Mouse (Mus musculus) midbrain, embryonic 14.5 days (tissue): ENCODE measurements around the gene Ppif. TPM values are rescaled to one million over a fixed set of nuclear protein-coding genes. Genes with fewer than 3 reads are reported as not detected.

ENCODE experiments used
- ATAC-seq: fragments of 200-750 bp; cut with Nextera tagmentation; 2 replicates; pipeline ENCODE4 v1.8.0; 2017; ENCODE audit warnings: moderate number of reproducible peaks, moderate library complexity; ENCODE audit not compliant: low FRiP score, low TSS enrichment
- DNase-seq: peaks from one replicate; pipeline ENCODE4 v3.0.0-alpha.2; 2015
- H3K27ac ChIP-seq: fragments of 300-500 bp; sonication (generic); replicated peaks from 2 replicates; pipeline ENCODE4 v1.5.1; 2014; ENCODE audit warnings: mild to moderate bottlenecking, low read depth, low read length, moderate library complexity
- H3K27me3 ChIP-seq: fragments of 300-500 bp; sonication (generic); 2 replicates; pipeline ENCODE4 v1.6.1; 2014; ENCODE audit warnings: low read length, control low read depth, mixed read lengths; ENCODE audit not compliant: control insufficient read depth, insufficient read depth
- H3K36me3 ChIP-seq: fragments of 300-500 bp; sonication (generic); 2 replicates; pipeline ENCODE4 v1.6.1; 2014; ENCODE audit warnings: low read length, control low read depth; ENCODE audit not compliant: control insufficient read depth, insufficient read depth
- H3K4me1 ChIP-seq: fragments of 300-500 bp; sonication (generic); 2 replicates; pipeline ENCODE4 v1.6.1; 2014; ENCODE audit warnings: mild to moderate bottlenecking, antibody characterized with exemption, low read length, control low read depth; ENCODE audit not compliant: control insufficient read depth, insufficient read depth
- H3K4me2 ChIP-seq: fragments of 300-500 bp; sonication (generic); 2 replicates; pipeline ENCODE4 v1.6.1; 2014; ENCODE audit warnings: mild to moderate bottlenecking, low read length, moderate library complexity
- H3K4me3 ChIP-seq: fragments of 300-500 bp; sonication (generic); replicated peaks from 2 replicates; pipeline ENCODE4 v1.5.1; 2014; ENCODE audit warnings: low read depth, low read length
- H3K9ac ChIP-seq: fragments of 300-500 bp; sonication (generic); replicated peaks from 2 replicates; pipeline ENCODE4 v1.6.1; 2014; ENCODE audit warnings: mild to moderate bottlenecking, low read length, moderate library complexity
- H3K9me3 ChIP-seq: fragments of 300-500 bp; sonication (generic); 2 replicates; pipeline ENCODE4 v1.6.1; 2016; ENCODE audit warnings: low read length, control low read depth, mixed read lengths; ENCODE audit not compliant: control insufficient read depth
- WGBS: fragments of 180-500 bp; shearing (Covaris S2); extraction: QIAGEN DNeasy Blood & Tissue Kit; methylation state at CpG from one replicate; pipeline ENCODE4 v1.1.7; 2014; 5-methylcytosine and 5-hydroxymethylcytosine counted together
- polyA plus RNA-seq: library from polyadenylated mRNA; unstranded; fragments of >200 nt; fragmentation: Nextera tagmentation; extraction: Ambion mirVana; gene quantifications from 2 replicates; pipeline ENCODE4 v1.2.1, GENCODE M21; 2014

Gene Ppif
- polyA plus RNA-seq, 1 experiment from 2014 or later, result 28.0 TPM

DNA sequence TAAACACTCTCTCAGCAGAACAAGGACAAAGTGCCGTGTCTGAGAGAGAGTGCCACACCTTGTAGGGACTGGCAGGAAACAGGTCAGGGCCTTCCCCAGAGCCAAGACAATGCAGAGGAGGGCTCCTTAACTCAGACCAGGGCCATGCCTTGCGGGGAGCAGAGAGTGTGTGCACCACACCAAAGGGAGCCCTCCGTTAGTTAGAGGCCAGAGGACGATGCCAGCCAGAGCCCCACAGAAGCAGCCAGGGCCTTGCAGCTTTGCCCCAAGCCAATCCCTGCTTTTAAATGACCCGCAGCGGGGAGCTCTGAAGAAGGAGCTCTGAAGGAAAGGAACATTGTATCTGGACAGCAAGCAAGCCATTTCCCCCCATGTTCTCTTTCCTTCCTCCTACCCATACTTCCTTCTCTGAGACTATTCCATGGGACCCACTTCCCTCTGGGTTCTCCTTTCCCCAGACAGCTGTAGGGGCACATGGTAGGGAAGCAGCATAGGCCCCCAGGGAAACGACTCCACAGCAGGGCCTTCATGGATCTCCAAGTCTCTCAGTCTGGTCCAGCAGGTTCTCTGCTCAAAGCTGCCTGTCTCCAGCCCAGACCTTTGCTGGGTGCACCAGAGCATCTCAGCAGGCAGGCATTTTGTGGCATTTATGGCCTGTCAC, 30.2 kb upstream of the Ppif start:
- no peaks in the 10 kb centered on the region for H3K27me3 ChIP-seq
- H3K9ac ChIP-seq, result no peak overlapping the region
- DNase-seq (no peak), ATAC-seq (no peak)
- H3K27ac ChIP-seq, result peak overlapping the region; percentile 49; the same call in 1 of the 2 replicates
- 87% methylated on average over 7 of the region's 7 CpGs for WGBS
- H3K4me2 ChIP-seq, result no peak overlapping the region
- no peaks in the 10 kb centered on the region for H3K9me3 ChIP-seq
- peaks cover 77% of the 10 kb centered on the region for H3K36me3 ChIP-seq
- H3K4me3 ChIP-seq, result no peak overlapping the region
- no peaks in the 10 kb centered on the region for H3K4me1 ChIP-seq

- DNase-seq (no peak), ATAC-seq (no peak)
- no peak overlapping the region for H3K4me3 ChIP-seq
- no peak overlapping the region for H3K4me2 ChIP-seq
- no peaks in the 10 kb centered on the region for H3K27me3 ChIP-seq
- no peak overlapping the region for H3K9ac ChIP-seq
- peak overlapping the region; percentile 49; the same call in 1 of the 2 replicates for H3K27ac ChIP-seq
- peaks cover 73% of the 10 kb centered on the region for H3K36me3 ChIP-seq
- 67% methylated on average over 7 of the region's 7 CpGs for WGBS
- H3K9me3 ChIP-seq, result no peaks in the 10 kb centered on the region
- no peaks in the 10 kb centered on the region for H3K4me1 ChIP-seq
Measured at GRCm38 (mm10) chr14:25664310-25664695, 29.7 kb upstream of the Ppif start.

DNA sequence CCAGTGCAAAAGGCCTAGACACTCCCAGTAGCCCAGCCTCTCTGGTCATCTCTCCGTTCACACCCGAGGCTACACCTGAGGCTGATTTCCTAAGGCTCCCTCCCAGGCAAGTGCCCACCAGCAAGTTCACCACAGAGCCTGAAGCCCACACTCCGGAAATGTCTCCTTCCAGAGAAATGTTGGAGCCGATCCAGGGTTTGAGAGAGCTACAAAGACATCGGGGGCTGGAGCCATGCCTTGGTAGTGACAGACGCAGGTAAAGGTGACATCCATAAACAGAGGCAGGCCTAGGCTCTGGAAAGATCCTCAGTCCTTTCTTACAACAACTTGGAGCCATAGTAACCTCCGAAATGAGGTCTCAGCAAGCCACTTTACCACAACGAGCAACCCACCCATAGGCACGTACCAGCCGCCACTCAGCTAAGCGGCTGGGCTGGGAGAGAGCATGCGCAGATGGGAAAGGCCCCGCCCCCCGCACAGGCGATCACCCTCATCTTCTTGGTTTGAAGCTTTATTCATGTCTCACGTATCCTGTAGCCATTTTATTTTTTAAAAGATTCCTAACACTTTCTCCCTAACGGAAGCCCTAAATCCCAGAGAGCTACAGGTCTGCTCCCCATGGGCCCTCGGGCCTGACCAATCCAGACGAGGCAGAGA, 28.5 kb upstream of the Ppif start:
- DNase-seq (peak; percentile 54), ATAC-seq (no peak)
- 70% methylated on average over 19 of the region's 19 CpGs for WGBS
- no peaks in the 10 kb centered on the region for H3K4me1 ChIP-seq
- no peaks in the 10 kb centered on the region for H3K9me3 ChIP-seq
- peaks cover 62% of the 10 kb centered on the region for H3K36me3 ChIP-seq
- H3K27me3 ChIP-seq, result no peaks in the 10 kb centered on the region
- peak overlapping the region; percentile 1; the same call in 1 of the 2 replicates for H3K27ac ChIP-seq
- H3K9ac ChIP-seq, result no peak overlapping the region
- H3K4me2 ChIP-seq, result no peak overlapping the region
- H3K4me3 ChIP-seq, result no peak overlapping the region

- ATAC-seq (no peak), DNase-seq (peak; percentile 57)
- H3K4me1 ChIP-seq, result no peaks in the 10 kb centered on the region
- no peak overlapping the region for H3K4me3 ChIP-seq
- no peak overlapping the region for H3K4me2 ChIP-seq
- H3K36me3 ChIP-seq, result peaks cover 48% of the 10 kb centered on the region
- no peak overlapping the region for H3K27ac ChIP-seq
- H3K9ac ChIP-seq, result no peak overlapping the region
- H3K9me3 ChIP-seq, result no peaks in the 10 kb centered on the region
- WGBS, result 84% methylated on average over 2 of the region's 2 CpGs
- no peaks in the 10 kb centered on the region for H3K27me3 ChIP-seq
Measured at GRCm38 (mm10) chr14:25666668-25667376, 27.1 kb upstream of the Ppif start.

DNA sequence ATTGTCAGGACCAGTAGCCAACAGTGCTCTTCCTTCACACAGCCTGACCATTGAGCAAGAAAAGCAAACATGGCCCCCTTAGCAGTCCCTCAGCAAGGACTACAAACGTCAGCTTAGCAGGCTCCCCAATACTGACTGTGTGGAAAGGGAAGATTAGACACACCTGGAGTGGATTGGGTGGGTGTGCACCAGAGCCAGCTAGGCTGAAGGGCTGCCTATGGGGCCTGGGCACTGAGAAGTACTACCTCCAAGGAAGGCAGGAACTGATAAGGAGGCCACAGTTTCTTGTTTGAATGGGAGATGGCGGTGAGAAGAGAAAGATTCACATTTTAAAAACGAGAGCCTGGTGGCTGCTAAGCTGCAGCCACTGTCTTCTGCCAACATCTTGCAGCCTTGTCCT, 26.4 kb upstream of the Ppif start:
- no peak overlapping the region for H3K4me2 ChIP-seq
- no peak overlapping the region for H3K4me3 ChIP-seq
- H3K9ac ChIP-seq, result no peak overlapping the region
- no peaks in the 10 kb centered on the region for H3K4me1 ChIP-seq
- H3K27me3 ChIP-seq, result no peaks in the 10 kb centered on the region
- no peaks in the 10 kb centered on the region for H3K9me3 ChIP-seq
- DNase-seq, result no peak
- no peak overlapping the region for H3K27ac ChIP-seq
- ATAC-seq, result no peak
- WGBS, result 78% methylated on average over 3 of the region's 3 CpGs
- H3K36me3 ChIP-seq, result peaks cover 40% of the 10 kb centered on the region

DNA sequence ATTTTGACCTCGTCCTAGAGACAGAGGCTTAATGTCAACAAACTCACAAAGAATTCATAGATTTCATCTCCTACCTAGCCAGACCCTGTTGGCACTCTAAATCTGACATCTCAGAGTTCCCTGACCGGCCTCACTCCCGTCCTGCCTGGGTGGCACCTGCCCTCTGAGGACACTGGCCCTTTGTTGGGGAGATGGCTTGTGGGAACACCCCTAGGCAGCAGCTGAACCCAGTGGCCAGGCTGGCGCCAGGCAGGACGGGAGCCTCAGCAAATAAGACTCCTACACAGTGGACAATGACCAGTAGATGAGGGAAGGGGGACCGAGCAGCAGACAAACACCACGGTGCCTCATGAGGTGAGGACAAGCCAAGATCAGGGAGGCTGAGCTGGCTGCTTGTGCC, 14.3 kb upstream of the Ppif start:
- H3K9me3 ChIP-seq, result no peaks in the 10 kb centered on the region
- H3K27ac ChIP-seq, result no peak overlapping the region
- no peaks in the 10 kb centered on the region for H3K36me3 ChIP-seq
- WGBS, result 78% methylated on average over 7 of the region's 7 CpGs
- H3K9ac ChIP-seq, result no peak overlapping the region
- no peaks in the 10 kb centered on the region for H3K4me1 ChIP-seq
- ATAC-seq (no peak), DNase-seq (no peak)
- H3K27me3 ChIP-seq, result no peaks in the 10 kb centered on the region
- no peak overlapping the region for H3K4me3 ChIP-seq
- no peak overlapping the region for H3K4me2 ChIP-seq

DNA sequence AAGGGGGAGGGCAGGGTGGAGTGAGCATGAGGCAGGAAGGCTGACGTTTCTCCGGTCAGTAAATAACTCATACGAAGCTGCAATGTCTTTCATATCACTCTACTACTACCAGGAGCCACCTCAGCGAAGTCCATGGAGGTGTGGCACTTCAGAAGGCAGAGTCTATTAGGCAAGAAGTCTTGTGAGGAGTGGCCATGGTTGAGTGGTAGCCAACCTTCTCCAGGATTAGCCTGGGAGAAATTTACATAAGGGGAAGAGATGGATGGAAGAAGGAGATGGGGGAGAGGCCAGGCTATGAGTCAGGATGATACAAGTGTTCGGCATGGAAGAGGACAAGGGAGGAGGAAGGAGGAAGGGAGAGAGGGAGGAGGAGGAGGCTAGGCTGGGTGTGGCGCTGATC, 11.9 kb upstream of the Ppif start:
- H3K4me1 ChIP-seq, result no peaks in the 10 kb centered on the region
- no peaks in the 10 kb centered on the region for H3K9me3 ChIP-seq
- no peak overlapping the region for H3K9ac ChIP-seq
- H3K27ac ChIP-seq, result no peak overlapping the region
- DNase-seq (no peak), ATAC-seq (no peak)
- H3K36me3 ChIP-seq, result no peaks in the 10 kb centered on the region
- H3K27me3 ChIP-seq, result no peaks in the 10 kb centered on the region
- whole genome bisulfite sequencing, result 78% methylated on average over 6 of the region's 6 CpGs
- H3K4me2 ChIP-seq, result no peak overlapping the region
- H3K4me3 ChIP-seq, result no peak overlapping the region

DNA sequence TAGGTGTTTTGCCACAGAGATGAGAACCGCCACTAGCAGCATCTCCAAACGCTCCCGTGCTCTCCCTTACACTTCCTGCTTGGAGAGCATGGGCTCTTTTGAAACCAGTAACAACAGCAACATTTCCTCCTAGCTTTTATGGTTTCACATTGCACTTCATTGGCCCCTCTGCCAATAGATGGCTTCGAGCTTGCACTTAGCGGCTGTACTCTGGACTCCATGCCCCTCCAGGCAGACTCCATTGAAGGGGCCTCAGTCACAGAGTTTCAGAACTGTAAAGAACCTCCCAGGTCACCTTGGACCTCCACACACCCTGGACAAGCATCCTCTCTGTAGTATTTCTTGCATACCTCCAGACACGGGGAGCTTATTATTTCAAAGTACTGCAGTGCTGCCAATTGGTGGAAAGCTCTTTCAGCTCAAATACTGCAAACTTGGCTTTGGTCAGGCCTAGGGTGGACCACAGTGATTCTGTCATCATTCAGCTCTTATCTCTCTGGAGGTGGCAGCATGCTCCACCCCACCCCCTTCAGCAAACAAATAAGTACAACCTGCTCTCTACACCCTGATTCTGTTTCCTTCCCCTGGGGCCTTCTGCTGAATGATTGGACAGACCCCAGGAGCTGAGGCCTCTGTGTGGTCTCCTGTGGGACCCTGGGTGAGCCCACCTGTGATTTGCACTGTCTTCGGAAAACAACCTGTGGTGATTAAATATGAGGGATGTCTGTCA, 7.6 kb upstream of the Ppif start:
- WGBS, result 91% methylated on average over 7 of the region's 7 CpGs
- Histone ChIP-seq H3K36me3 (no peaks in the 10 kb centered on the region), H3K27ac (no peak overlapping the region), H3K9ac (no peak overlapping the region), H3K9me3 (no peaks in the 10 kb centered on the region), H3K4me3 (no peak overlapping the region), H3K4me2 (no peak overlapping the region), H3K27me3 (no peaks in the 10 kb centered on the region), H3K4me1 (no peaks in the 10 kb centered on the region)
- ATAC-seq, result no peak
- DNase-seq, result no peak
